Mouse (Mus musculus): ENCODE measurements at regions not wholly inside any gene's neighbourhood (a gene's known extent, or its start where the extent isn't known, plus 50 kb on each side); places are given as distances from the start of the nearest gene placed in this dataset.

DNA sequence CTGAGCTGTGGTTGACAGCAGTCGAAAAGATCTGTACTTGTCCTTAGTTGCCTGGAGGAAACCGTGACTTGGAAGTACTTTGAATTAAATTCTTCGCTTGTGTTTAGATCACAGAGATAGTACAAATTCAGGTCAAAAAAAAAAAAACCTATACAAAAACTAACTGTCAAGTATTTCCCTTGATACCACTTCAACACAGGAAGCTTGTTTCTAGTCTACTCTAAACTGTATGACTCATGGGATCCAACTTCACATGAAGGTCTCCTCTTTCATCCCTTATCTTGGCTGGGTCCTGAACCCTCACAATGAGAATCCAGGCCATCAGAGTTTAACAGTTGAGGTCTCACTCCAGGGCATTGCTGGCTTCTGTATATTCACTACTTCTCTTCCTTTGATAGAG, 54.8 kb downstream of the Tmem30b start:
- TF ChIP-seq GATA4 (IDR thresholded peaks at IDR 0.05; ENCODE audit: insufficient replicate concordance, low read length) = no peak

DNA sequence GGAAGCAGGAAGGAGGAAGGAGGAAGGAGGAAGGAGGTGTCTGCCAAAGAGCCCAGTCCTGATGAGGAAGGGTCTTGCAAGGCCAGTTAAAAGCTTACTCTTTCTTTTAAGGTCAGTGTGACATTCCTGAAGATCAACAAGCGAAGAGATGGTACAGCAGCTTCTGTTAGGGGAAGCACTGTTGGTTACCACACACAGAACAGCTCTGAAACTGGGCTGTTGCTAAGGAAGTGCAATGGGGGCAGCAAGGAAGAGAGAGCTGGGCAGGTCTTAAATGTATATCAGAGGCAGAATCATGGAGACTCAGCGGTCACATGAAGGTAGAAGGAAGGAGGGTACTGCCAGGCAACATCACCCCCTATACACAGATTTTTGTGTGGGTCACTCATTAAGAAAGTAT, 63.3 kb downstream of the Tmem30b start:
- TF ChIP-seq GATA4 (IDR thresholded peaks at IDR 0.05; ENCODE audit: insufficient replicate concordance, low read length) = no peak

DNA sequence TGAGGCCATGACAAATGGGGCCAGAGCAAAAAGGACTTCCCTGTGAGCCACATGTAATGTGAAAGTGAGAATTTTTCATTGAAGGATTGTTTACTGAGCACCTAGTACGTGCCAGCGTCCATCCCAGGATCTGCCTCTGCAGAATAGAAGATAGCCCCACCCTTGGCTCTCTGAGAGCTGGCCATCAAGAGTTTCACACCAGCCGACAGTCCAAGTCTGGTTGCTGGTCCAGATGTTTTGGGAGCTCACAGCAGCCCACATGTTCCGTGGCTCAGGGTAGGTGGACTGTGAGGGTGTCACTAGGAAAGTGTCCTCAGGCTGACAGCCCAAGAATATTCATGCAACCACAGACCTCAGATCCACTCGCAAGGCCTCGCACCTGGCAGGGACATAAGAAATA, 63.9 kb downstream of the Tmem30b start:
- TF ChIP-seq GATA4 (IDR thresholded peaks at IDR 0.05; ENCODE audit: insufficient replicate concordance, low read length) = no peak

DNA sequence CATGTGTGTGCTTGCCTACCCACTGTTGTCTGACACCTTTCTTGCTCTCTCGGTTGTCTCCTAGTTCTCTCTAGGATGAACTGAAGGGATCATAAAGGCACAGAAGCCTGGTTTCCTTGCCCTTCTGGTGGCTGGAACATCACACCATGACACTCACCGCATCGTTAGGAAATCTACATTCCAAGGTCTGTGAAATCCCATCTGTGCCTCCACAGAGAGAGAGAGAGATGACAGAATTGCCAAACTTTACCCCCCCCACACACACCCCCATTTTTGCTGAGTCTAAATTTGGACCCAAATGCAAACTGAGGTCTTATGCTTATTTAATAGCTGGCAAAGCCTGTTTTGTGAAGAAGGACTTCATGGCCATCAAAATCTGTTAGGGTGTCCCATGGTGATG, 64.5 kb downstream of the Tmem30b start:
- no peak for TF ChIP-seq GATA4 (IDR thresholded peaks at IDR 0.05; ENCODE audit: insufficient replicate concordance, low read length)

DNA sequence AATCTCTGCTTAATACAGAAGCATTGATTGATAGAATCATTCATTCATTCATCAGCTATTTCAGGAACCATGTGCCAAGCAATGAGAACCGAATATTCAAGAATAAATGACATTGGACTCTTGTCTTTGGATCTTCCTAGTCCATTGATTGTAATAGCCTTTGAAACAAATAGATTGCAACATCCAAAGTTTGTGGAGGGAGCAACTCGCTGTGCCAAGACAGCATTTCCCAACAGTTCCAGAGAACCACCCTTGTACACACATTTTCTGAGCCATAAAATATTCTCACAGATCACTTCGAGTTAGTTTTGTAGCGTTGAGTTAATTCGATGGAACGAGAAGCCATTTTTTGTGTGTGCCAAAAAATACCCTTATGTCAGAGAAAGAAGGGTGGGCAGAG, 65.0 kb downstream of the Tmem30b start:
- no peak for TF ChIP-seq GATA4 (IDR thresholded peaks at IDR 0.05; ENCODE audit: insufficient replicate concordance, low read length)

DNA sequence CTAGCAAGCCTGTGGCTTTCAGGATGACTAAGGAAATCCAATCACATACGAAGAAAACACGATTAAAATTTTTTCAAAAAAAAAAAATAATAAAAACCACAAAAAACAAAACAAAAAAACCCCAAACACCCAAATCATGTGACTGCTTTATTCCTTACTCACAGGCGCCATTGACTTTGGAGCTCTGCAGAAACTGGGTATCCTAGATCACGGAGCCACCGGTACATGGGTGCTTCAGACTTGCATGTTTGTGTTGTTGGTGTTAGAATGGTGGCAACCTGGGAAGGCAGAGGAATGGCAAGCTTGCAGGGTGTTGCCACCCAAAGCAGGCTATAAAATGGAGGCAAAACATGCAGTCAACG, 65.6 kb downstream of the Tmem30b start:
- no peak for TF ChIP-seq GATA4 (IDR thresholded peaks at IDR 0.05; ENCODE audit: insufficient replicate concordance, low read length)

DNA sequence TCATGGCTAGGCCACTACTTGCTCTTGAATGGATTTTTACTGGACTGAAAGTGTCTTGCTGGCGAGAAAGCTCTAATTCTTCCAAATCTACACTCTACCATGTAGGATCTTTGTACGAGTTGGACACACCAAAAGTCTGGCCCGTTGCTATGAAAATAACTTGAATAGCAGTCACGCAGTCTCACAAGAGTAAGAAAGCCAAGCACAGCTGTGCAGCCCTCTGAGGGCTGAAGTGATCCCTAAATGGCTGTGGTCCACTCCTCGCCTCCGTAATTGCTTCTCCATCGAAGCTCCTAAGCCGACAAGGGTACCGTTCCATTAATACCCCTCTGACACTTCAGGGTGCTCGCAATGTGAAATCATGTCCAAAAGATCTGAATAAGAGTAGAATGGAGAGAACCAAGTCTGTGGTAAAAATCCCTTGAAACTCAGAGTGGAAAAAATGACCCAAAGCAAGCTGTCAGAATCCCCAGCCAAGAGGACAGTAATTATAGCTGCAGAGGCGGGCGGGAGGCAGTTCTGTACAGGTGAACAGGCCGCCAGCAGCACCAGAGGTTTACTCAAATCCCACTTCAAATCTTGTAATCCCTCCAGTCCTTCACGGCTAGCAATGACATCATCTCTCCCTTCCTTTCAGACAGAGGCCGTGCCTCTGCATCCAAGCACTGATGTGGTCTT, 66.1 kb downstream of the Tmem30b start:
- no peak for TF ChIP-seq GATA4 (IDR thresholded peaks at IDR 0.05; ENCODE audit: insufficient replicate concordance, low read length)

DNA sequence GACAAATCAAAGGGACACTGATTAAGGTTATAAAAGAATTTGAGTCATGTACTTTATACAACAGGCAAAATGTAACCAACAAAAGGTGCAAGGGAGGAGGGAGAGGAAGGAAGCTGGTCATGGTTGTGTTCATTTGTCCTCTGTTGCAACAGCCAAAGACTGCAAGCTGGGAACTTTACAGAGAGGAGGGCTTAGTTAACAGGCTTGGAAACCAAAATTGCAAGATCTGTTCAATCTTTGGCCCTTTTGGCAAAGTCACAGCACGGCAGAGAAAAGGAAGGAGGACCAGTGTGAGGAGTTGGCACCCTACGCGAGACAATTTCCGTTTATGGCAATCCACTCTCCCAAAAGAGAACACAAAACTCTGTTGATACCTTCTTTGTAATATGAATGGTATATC, 67.6 kb downstream of the Tmem30b start:
- no peak for TF ChIP-seq GATA4 (IDR thresholded peaks at IDR 0.05; ENCODE audit: insufficient replicate concordance, low read length)

DNA sequence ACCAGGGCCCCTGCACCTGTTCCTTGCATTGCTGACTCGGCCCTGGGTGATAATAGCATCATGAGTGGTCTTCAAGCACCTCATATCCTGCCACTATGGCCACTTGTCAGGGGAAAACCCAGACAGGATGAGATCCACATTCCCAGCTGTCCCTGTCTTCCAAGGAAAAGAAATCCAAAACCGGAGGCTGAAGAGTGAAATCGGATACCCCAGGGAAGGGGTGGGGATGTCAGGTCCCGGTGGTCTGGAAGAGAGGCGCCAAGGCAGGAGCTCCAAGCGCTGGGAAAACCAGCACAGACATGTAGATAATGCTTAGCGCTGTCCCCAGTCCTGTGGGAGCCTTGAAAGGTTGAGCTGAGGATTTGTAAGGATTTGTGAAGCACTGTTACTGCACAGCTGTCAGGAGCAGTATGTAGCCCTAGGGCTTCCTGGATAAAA, 69.8 kb downstream of the Tmem30b start:
- TF ChIP-seq GATA4 (IDR thresholded peaks at IDR 0.05; ENCODE audit: insufficient replicate concordance, low read length) = no peak

DNA sequence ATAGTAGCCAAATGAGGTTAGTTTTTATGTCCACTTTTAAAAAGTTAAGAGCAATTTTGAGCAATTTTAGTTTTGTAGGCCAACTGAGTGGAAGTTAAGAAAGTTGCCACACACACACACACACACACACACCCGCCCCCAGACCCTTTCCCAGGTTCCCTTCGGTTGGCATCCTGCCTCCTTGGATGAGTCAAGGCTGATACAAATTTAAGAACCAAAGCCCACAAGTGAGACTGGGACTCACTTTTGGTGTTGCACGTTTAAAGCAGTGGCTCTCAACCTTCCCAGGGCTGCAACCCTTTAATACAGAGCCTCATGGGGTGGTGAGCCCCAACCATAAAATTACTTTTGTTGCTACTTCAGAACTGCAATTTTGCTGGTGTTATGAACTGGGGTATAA, 70.4 kb downstream of the Tmem30b start:
- TF ChIP-seq GATA4 (IDR thresholded peaks at IDR 0.05; ENCODE audit: insufficient replicate concordance, low read length) = no peak

DNA sequence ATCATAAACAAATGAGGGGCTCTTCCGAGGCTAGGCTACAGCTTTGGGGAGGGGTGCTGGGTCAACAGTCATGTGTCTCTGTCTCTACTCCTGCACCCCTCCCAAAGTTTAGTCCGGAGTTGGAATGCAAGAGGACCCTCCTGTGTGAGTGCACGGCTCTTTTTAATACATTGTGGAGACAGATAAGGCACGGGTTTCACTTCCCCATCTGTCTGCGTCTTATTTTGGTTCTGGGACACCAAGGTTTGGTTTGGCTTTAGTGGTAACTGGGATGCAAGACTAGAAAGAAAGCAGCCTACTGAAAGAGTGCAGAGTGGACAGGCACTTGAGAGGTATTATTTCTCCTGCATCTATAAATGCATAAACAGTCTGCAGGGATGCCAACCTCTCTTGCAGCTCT, 71.2 kb downstream of the Tmem30b start:
- no peak for TF ChIP-seq GATA4 (IDR thresholded peaks at IDR 0.05; ENCODE audit: insufficient replicate concordance, low read length)

DNA sequence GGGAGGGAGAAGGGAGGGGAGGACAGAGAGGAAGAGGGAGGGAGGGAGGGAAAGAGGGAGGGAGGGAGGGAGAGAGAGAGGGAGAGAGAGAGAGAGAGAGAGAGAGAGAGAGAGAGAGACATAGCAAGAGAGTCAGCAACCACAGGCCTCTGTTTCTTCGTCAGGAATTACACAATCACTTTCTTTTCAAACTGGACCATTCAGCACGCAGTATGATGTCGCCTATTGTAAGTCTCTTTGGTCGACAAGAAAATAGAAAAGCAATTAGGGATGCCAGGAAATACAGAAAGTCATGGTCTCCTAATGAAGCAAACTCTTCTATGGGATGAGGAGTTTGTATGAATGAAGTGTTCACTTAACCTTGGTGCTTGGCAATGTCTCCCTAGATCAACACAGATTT, 73.1 kb downstream of the Tmem30b start:
- no peak for TF ChIP-seq GATA4 (IDR thresholded peaks at IDR 0.05; ENCODE audit: insufficient replicate concordance, low read length)

DNA sequence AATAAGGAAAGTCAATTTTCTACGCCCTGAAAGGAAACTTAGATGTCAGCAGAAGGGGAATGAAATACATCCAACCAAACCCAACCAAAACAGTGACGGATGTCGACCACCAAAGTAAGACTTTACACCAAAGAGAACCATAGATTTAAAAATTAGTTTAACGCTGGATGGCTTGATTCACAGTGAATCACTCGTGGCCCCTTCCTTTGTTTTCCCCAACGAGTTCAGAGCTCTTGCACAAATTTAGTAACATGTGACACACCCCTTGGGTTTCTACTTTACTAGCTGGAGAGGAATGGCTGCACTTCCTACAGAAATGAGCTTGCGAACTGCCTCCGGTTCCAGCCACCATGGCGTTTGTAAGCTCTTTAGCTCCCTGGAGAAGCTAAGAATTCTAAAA, 74.2 kb downstream of the Tmem30b start:
- no peak for TF ChIP-seq GATA4 (IDR thresholded peaks at IDR 0.05; ENCODE audit: insufficient replicate concordance, low read length)

DNA sequence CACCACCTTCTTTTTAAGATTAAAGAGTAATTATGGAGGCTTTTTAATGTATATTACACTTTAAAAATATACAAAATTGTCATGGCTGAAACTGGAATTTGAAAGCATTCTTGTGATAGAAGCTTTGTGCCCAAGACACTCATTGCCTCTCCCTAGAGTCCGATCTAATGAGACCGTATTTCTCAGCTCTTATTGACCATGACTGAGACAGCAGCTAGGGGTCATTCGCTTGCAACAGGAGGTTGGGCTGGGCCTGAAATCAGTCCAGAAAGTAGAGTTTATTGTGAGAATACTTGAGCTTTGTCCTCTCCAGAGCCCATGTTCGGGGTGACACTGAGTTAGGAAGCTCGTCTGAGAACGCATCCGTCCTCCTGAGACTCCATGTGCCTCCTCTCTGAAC, 79.7 kb downstream of the Tmem30b start:
- no peak for TF ChIP-seq GATA4 (IDR thresholded peaks at IDR 0.05; ENCODE audit: insufficient replicate concordance, low read length)

DNA sequence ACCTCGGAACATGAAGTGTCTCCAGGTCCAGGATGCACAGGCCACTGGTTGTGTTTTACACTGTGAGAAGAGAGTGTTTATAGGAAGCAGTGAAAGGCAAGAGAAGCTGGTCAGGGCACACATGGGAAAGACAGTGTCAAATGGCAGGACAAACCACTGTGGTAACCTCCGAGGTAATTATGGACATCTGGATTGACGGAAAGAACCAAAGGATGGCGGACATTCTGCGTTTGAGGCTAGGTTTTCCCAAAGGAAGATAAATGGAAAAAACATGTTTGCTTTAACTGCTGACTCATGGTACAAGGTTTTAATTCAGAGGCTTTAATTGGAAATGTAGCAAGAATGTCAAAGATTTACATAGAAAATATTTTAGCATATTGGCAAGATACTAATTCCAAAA, 80.2 kb downstream of the Tmem30b start:
- no peak for TF ChIP-seq GATA4 (IDR thresholded peaks at IDR 0.05; ENCODE audit: insufficient replicate concordance, low read length)

DNA sequence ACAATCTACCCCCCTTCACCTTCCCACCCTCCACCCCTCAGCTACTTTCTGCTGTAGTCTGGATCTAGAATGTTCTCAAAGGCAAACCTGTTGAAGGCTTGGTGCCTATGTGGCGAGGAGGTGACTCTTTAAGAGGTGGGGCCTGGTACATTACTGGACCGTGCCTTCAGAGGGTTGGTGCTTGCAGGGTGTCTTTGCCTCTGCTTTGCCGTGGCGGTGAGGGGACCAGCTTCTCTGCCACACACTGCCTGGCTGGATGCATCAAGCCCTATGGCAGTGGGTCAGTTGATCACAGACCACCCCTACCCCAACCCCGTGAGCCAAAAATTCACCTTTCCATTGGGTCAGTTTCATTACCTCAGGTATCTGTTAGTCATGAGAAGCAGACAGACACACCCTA, 81.9 kb downstream of the Tmem30b start:
- no peak for TF ChIP-seq GATA4 (IDR thresholded peaks at IDR 0.05; ENCODE audit: insufficient replicate concordance, low read length)

DNA sequence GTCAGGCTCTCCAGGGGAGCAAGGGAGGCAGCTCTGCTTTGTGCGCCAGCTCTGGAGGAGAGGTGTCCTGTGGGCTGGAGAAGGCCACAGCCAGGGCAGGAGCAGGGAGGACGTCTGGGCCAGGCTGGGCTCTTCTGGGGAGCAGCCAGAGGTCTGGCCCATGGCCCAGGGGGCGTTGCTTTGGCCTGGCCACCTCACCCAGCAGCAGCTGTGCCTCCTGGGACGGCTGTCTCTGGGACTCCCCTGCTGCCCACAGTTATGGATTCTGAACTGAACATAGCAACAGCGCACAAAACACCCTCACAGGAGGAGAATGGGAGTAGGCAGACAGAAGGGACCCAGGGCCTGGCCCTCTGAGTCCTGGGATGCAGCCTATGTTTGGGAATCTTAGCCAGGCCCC, 84.1 kb downstream of the Tmem30b start:
- TF ChIP-seq GATA4 (IDR thresholded peaks at IDR 0.05; ENCODE audit: insufficient replicate concordance, low read length) = no peak
